Comparison of ENCODE assay signal across 8 mouse cellular contexts in genomic region chr11:109611303-109612149, GRCm38 (mm10). TPM values are rescaled to one million over a fixed set of nuclear protein-coding genes. Genes with fewer than 3 reads are reported as not detected.
DNase-seq lines count a peak whose midpoint lies in the region; ATAC-seq lines count a peak whose summit lies in the region.

TSS of gene Wipi1 (minus strand) at chr11:109611967.

- H3K4me2 ChIP-seq in hindbrain, embryonic 11.5 days (replicated peaks; ENCODE audit: low read depth, low read length), result peak within 1 kb of the TSS; percentile 81

- no peaks in the 10 kb centered on the region for H3K9me3 ChIP-seq in hindbrain, embryonic 11.5 days (ENCODE audit: control insufficient read depth, low read length)

- peak within 1 kb of the TSS; percentile 66 for H3K4me3 ChIP-seq in hindbrain, embryonic 11.5 days (ENCODE audit: low read depth, low read length)

- no peaks in the 10 kb centered on the region for H3K27me3 ChIP-seq in hindbrain, embryonic 11.5 days (ENCODE audit: control insufficient read depth, insufficient read depth, low read length)

- no peaks in the 10 kb centered on the region for H3K36me3 ChIP-seq in hindbrain, embryonic 11.5 days (ENCODE audit: control insufficient read depth, insufficient read depth, low read length)

- peak within 1 kb of the TSS; percentile 59 for H3K9ac ChIP-seq in hindbrain, embryonic 11.5 days (ENCODE audit: low read depth, low read length)

- peak; percentile 100 for DNase-seq in Muller cell, postnatal 12 days (ENCODE audit: inconsistent ontology term)
- DNase-seq in cerebellum, adult 9-11 months, result peak; percentile 98
- DNase-seq in frontal cortex, adult 2 months (ENCODE audit: extremely low spot score in 1 of 2, low spot score in 1 of 2), result peak; percentile 98
- peak; percentile 99 for DNase-seq in hindbrain, embryonic 11.5 days (ENCODE audit: low spot score)
- peak; percentile 98 for DNase-seq in layer of hippocampus, postnatal 10 days (ENCODE audit: low spot score in 2 of 2)
- DNase-seq in lung, postnatal 10 days, result peak; percentile 99
- DNase-seq in ovary, postnatal 36 days (ENCODE audit: low spot score), result peak; percentile 99
- DNase-seq in thymus, postnatal 25 days, result peak; percentile 92

- peak within 1 kb of the TSS; percentile 32; the same call in 1 of the 2 replicates for H3K27ac ChIP-seq in hindbrain, embryonic 11.5 days (ENCODE audit: low read depth, low read length)

- H3K4me1 ChIP-seq in hindbrain, embryonic 11.5 days (replicated peaks; ENCODE audit: control insufficient read depth, insufficient read depth, low read length), result peaks cover 6% of the 10 kb centered on the region; the same call in 1 of the 2 replicates

- 1% methylated on average over 55 of the region's 58 CpGs for WGBS in hindbrain, embryonic 11.5 days

- peak; percentile 98 for ATAC-seq in hindbrain, embryonic 11.5 days (ENCODE audit: low FRiP score)

RNA-seq across cellular contexts. Expression of gene Wipi1, which starts in this region (rescaled TPM):
- polyA plus RNA-seq in frontal cortex, adult 2 months (2012; rRNA removed), result 18.6 and 18.8 TPM in 2 replicates
- polyA plus RNA-seq in hindbrain, embryonic 11.5 days (2014; fragmentation: Nextera tagmentation; extraction: Ambion mirVana), result 12.2 and 12.3 TPM in 2 replicates
- 10 to 100 TPM; 22.0 to 24.3 TPM for total RNA-seq in layer of hippocampus, postnatal 10 days (2021)

Comparison
In these comparisons a context has a peak if more than half of its experiments do, and no peak if none do; other contexts are left out.
1. Peak in every context shown above with its lines: DNase-seq, ATAC-seq, H3K4me3 ChIP-seq and H3K27ac ChIP-seq.